Mouse (Mus musculus): Measurements from ENCODE around the gene Ciz1. TPM values are rescaled to one million over a fixed set of nuclear protein-coding genes. Genes with fewer than 3 reads are reported as not detected.

Ciz1 gene
- polyA plus RNA-seq, 1 experiment from 2014 or later: 50.7 TPM

- Histone ChIP-seq H3K27me3 (ENCODE audit: control insufficient read depth, insufficient read depth, low read depth, low read length) (no peaks in the 10 kb centered on the region), H3K4me1 (replicated peaks; ENCODE audit: control insufficient read depth, insufficient read depth, low read length) (peaks cover 3% of the 10 kb centered on the region; the same call in 1 of the 2 replicates), H3K27ac (ENCODE audit: low read length) (no peak overlapping the region), H3K36me3 (ENCODE audit: control insufficient read depth, insufficient read depth, low read length) (peaks cover 11% of the 10 kb centered on the region; the same call in 1 of the 2 replicates), H3K4me2 (ENCODE audit: low read depth, low read length) (no peak overlapping the region), H3K9ac (ENCODE audit: low read length) (no peak overlapping the region), H3K4me3 (ENCODE audit: low read length) (no peak overlapping the region), H3K9me3 (ENCODE audit: control insufficient read depth, low read length) (no peaks in the 10 kb centered on the region)
- 18% methylated on average over 2 of the region's 2 CpGs for WGBS
- peak; percentile 29; the same call in 1 of the 2 replicates for ATAC-seq (ENCODE audit: low read depth)
Measured at GRCm38 (mm10) chr2:32404663-32405062, 52.5 kb downstream of the Ciz1 start.

GRCm38 (mm10) chr2:32407144-32407824, 55.2 kb downstream of the Ciz1 start:
- no peak for ATAC-seq (ENCODE audit: low read depth)

GRCm38 (mm10) chr2:32408429-32409424, 56.6 kb downstream of the Ciz1 start:
- Histone ChIP-seq H3K27me3 (ENCODE audit: control insufficient read depth, insufficient read depth, low read depth, low read length) (no peaks in the 10 kb centered on the region), H3K27ac (ENCODE audit: low read length) (peak overlapping the region; percentile 52), H3K9ac (ENCODE audit: low read length) (peak overlapping the region; percentile 46; the same call in 1 of the 2 replicates), H3K9me3 (ENCODE audit: control insufficient read depth, low read length) (no peaks in the 10 kb centered on the region), H3K36me3 (ENCODE audit: control insufficient read depth, insufficient read depth, low read length) (no peaks in the 10 kb centered on the region; the same call in 1 of the 2 replicates), H3K4me2 (ENCODE audit: low read depth, low read length) (no peak overlapping the region), H3K4me3 (ENCODE audit: low read length) (no peak overlapping the region), H3K4me1 (replicated peaks; ENCODE audit: control insufficient read depth, insufficient read depth, low read length) (peaks cover 3% of the 10 kb centered on the region; the same call in 1 of the 2 replicates)
- 50% methylated on average over 25 of the region's 25 CpGs for WGBS
- peak; percentile 63 for ATAC-seq (ENCODE audit: low read depth)

More at GRCm38 (mm10) chr2:32407144-32407824, 55.2 kb downstream of the Ciz1 start:
- Histone ChIP-seq H3K36me3 (ENCODE audit: control insufficient read depth, insufficient read depth, low read length) (no peaks in the 10 kb centered on the region; the same call in 1 of the 2 replicates), H3K4me1 (replicated peaks; ENCODE audit: control insufficient read depth, insufficient read depth, low read length) (peaks cover 3% of the 10 kb centered on the region; the same call in 1 of the 2 replicates), H3K9ac (ENCODE audit: low read length) (no peak overlapping the region), H3K4me2 (ENCODE audit: low read depth, low read length) (no peak overlapping the region), H3K9me3 (ENCODE audit: control insufficient read depth, low read length) (no peaks in the 10 kb centered on the region), H3K27me3 (ENCODE audit: control insufficient read depth, insufficient read depth, low read depth, low read length) (no peaks in the 10 kb centered on the region), H3K4me3 (ENCODE audit: low read length) (no peak overlapping the region), H3K27ac (ENCODE audit: low read length) (no peak overlapping the region)
- 80% methylated on average over 7 of the region's 7 CpGs for WGBS

- no peaks in the 10 kb centered on the region for H3K9me3 ChIP-seq (ENCODE audit: control insufficient read depth, low read length)
- no peak for ATAC-seq (ENCODE audit: low read depth)
Measured at GRCm38 (mm10) chr2:32411407-32411806, 59.3 kb downstream of the Ciz1 start.

GRCm38 (mm10) chr2:32412742-32413531, 60.8 kb downstream of the Ciz1 start:
- no peak overlapping the region for H3K4me3 ChIP-seq (ENCODE audit: low read length)
- ATAC-seq (ENCODE audit: low read depth): no peak

More at GRCm38 (mm10) chr2:32411407-32411806, 59.3 kb downstream of the Ciz1 start:
- Histone ChIP-seq H3K27ac (ENCODE audit: low read length) (no peak overlapping the region), H3K27me3 (ENCODE audit: control insufficient read depth, insufficient read depth, low read depth, low read length) (no peaks in the 10 kb centered on the region), H3K4me3 (ENCODE audit: low read length) (no peak overlapping the region), H3K4me2 (ENCODE audit: low read depth, low read length) (no peak overlapping the region), H3K9ac (ENCODE audit: low read length) (no peak overlapping the region), H3K4me1 (replicated peaks; ENCODE audit: control insufficient read depth, insufficient read depth, low read length) (peaks cover 3% of the 10 kb centered on the region; the same call in 1 of the 2 replicates), H3K36me3 (ENCODE audit: control insufficient read depth, insufficient read depth, low read length) (peaks cover 8% of the 10 kb centered on the region)
- 75% methylated on average over 7 of the region's 7 CpGs for WGBS

GRCm38 (mm10) chr2:32413936-32414335, 61.8 kb downstream of the Ciz1 start:
- H3K4me1 ChIP-seq (replicated peaks; ENCODE audit: control insufficient read depth, insufficient read depth, low read length): no peaks in the 10 kb centered on the region
- no peaks in the 10 kb centered on the region for H3K27me3 ChIP-seq (ENCODE audit: control insufficient read depth, insufficient read depth, low read depth, low read length)
- no peaks in the 10 kb centered on the region for H3K9me3 ChIP-seq (ENCODE audit: control insufficient read depth, low read length)
- no peak overlapping the region for H3K4me2 ChIP-seq (ENCODE audit: low read depth, low read length)
- 28% methylated on average over 5 of the region's 5 CpGs for WGBS
- no peak overlapping the region for H3K27ac ChIP-seq (ENCODE audit: low read length)
- H3K9ac ChIP-seq (ENCODE audit: low read length): no peak overlapping the region
- H3K4me3 ChIP-seq (ENCODE audit: low read length): no peak overlapping the region
- ATAC-seq (ENCODE audit: low read depth): peak; percentile 60
- H3K36me3 ChIP-seq (ENCODE audit: control insufficient read depth, insufficient read depth, low read length): peaks cover 21% of the 10 kb centered on the region

More at GRCm38 (mm10) chr2:32412742-32413531, 60.8 kb downstream of the Ciz1 start:
- no peaks in the 10 kb centered on the region for H3K9me3 ChIP-seq (ENCODE audit: control insufficient read depth, low read length)
- H3K4me2 ChIP-seq (ENCODE audit: low read depth, low read length): no peak overlapping the region
- H3K9ac ChIP-seq (ENCODE audit: low read length): no peak overlapping the region
- WGBS: 83% methylated on average over 6 of the region's 6 CpGs
- no peaks in the 10 kb centered on the region for H3K27me3 ChIP-seq (ENCODE audit: control insufficient read depth, insufficient read depth, low read depth, low read length)
- peaks cover 15% of the 10 kb centered on the region for H3K36me3 ChIP-seq (ENCODE audit: control insufficient read depth, insufficient read depth, low read length)
- H3K4me1 ChIP-seq (replicated peaks; ENCODE audit: control insufficient read depth, insufficient read depth, low read length): peaks cover 3% of the 10 kb centered on the region; the same call in 1 of the 2 replicates
- H3K27ac ChIP-seq (ENCODE audit: low read length): no peak overlapping the region

- H3K36me3 ChIP-seq (ENCODE audit: control insufficient read depth, insufficient read depth, low read length): peaks cover 22% of the 10 kb centered on the region
- H3K9me3 ChIP-seq (ENCODE audit: control insufficient read depth, low read length): no peaks in the 10 kb centered on the region
- H3K27ac ChIP-seq (ENCODE audit: low read length): no peak overlapping the region
- no peaks in the 10 kb centered on the region for H3K4me1 ChIP-seq (replicated peaks; ENCODE audit: control insufficient read depth, insufficient read depth, low read length)
- ATAC-seq (ENCODE audit: low read depth): no peak
- H3K4me2 ChIP-seq (ENCODE audit: low read depth, low read length): no peak overlapping the region
- no peaks in the 10 kb centered on the region for H3K27me3 ChIP-seq (ENCODE audit: control insufficient read depth, insufficient read depth, low read depth, low read length)
- H3K9ac ChIP-seq (ENCODE audit: low read length): no peak overlapping the region
- H3K4me3 ChIP-seq (ENCODE audit: low read length): no peak overlapping the region
- 91% methylated on average over 12 of the region's 12 CpGs for WGBS
Measured at GRCm38 (mm10) chr2:32415801-32416200, 63.7 kb downstream of the Ciz1 start.

GRCm38 (mm10) chr2:32416556-32416955, 64.4 kb downstream of the Ciz1 start:
- Histone ChIP-seq H3K9me3 (ENCODE audit: control insufficient read depth, low read length) (no peaks in the 10 kb centered on the region), H3K27ac (ENCODE audit: low read length) (no peak overlapping the region), H3K4me3 (ENCODE audit: low read length) (no peak overlapping the region), H3K27me3 (ENCODE audit: control insufficient read depth, insufficient read depth, low read depth, low read length) (no peaks in the 10 kb centered on the region), H3K36me3 (ENCODE audit: control insufficient read depth, insufficient read depth, low read length) (peaks cover 22% of the 10 kb centered on the region), H3K4me2 (ENCODE audit: low read depth, low read length) (no peak overlapping the region), H3K9ac (ENCODE audit: low read length) (no peak overlapping the region), H3K4me1 (replicated peaks; ENCODE audit: control insufficient read depth, insufficient read depth, low read length) (no peaks in the 10 kb centered on the region)
- WGBS: 78% methylated on average over 2 of the region's 2 CpGs
- ATAC-seq (ENCODE audit: low read depth): no peak

Data from lung, embryonic 16.5 days (tissue).